Mouse (Mus musculus): ENCODE results near the gene Phf14.

- no peak for TF ChIP-seq CTCF (IDR thresholded peaks at IDR 0.05; ENCODE audit: low read depth, low read length)
- TF ChIP-seq POLR2A (IDR thresholded peaks at IDR 0.05; ENCODE audit: extremely low read depth, insufficient read depth, low read length), result no peak
Observed at GRCm38 (mm10) chr6:11900809-11901310, 6.7 kb upstream of the Phf14 start.
